ENCODE assay signal across 8 mouse cellular contexts in the genomic region with DNA sequence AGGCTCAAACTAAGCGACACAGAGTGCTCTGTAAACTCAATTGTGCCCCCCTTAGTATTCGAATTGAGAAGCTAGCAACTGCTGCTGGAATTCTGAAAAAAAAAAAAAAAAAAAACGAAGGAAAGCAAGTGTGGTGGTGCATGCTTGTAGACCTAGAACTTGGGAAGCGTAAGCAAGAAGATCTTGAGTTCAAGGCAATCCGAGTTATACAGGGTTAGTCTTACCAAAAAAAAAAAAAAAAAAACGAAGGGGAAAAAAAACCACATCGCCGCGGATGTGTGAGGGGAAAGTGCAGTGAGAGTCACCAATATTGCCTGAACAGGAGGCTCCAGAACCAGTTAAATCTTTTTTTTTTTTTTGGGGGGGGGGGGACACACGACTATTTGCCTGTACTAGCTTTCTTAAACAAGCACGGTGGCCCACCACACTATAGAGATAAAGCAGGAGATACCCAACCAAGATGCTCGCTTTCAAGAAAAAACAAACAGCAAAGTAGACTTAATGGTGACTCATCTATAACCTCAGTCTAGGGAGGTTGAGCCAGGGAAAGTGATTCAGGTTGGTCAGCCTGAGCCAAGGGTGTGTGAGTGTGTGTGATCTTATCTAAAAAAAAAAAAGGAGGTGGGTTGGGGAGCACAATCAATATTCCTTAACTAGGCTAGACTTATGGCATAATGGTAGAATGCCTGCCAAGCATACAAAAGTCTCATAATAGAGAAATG. TPM values are rescaled to one million over a fixed set of nuclear protein-coding genes. Genes with fewer than 3 reads are reported as not detected.
DNase-seq lines count a peak whose midpoint lies in the region; ATAC-seq and TF ChIP-seq lines count a peak whose summit lies in the region.

A gene (minus strand): TSS at position 32 of the 722 bp plus-strand sequence.

- in situ Hi-C loops in CH12.LX (cut with MboI; ENCODE audit: low pct_ligation_motif_present, low pct_unique_long_range_greater_than_20kb, low sequenced_read_pairs), result no loop called here

- no peak for TF ChIP-seq RAD21 in CH12.LX (IDR thresholded peaks at IDR 0.05; ENCODE audit: low read depth, low read length)

- peaks cover 17% of the 10 kb centered on the region for H3K79me2 ChIP-seq in CH12.LX (replicated peaks; ENCODE audit: control insufficient read depth, extremely low read depth, insufficient read depth, poor library complexity, severe bottlenecking)

- H3K4me2 ChIP-seq in heart, embryonic 11.5 days, result peak within 1 kb of the TSS; percentile 86
- H3K4me2 ChIP-seq in CH12.LX (ENCODE audit: insufficient read depth, low read depth, poor library complexity, severe bottlenecking), result peak within 1 kb of the TSS; percentile 92
- peak within 1 kb of the TSS; percentile 65 for H3K4me2 ChIP-seq in embryonic facial prominence, embryonic 11.5 days (ENCODE audit: low read depth, low read length)
- peak within 1 kb of the TSS; percentile 99 for H3K4me2 ChIP-seq in midbrain, postnatal 0 days (ENCODE audit: low read depth, low read length, poor library complexity, severe bottlenecking)

- H3K27ac ChIP-seq in heart, embryonic 11.5 days (ENCODE audit: low read depth, low read length), result peak within 1 kb of the TSS; percentile 93
- H3K27ac ChIP-seq in CH12.LX (ENCODE audit: insufficient read depth, low read depth), result peak within 1 kb of the TSS; percentile 70
- peak within 1 kb of the TSS; percentile 94 for H3K27ac ChIP-seq in embryonic facial prominence, embryonic 11.5 days (replicated peaks; ENCODE audit: low read depth, low read length)
- H3K27ac ChIP-seq in midbrain, postnatal 0 days (ENCODE audit: low read depth, low read length), result peak within 1 kb of the TSS; percentile 65

- H3K27me3 ChIP-seq in heart, embryonic 11.5 days (ENCODE audit: control insufficient read depth, insufficient read depth, low read length), result no peaks in the 10 kb centered on the region
- no peaks in the 10 kb centered on the region for H3K27me3 ChIP-seq in CH12.LX (replicated peaks)
- H3K27me3 ChIP-seq in embryonic facial prominence, embryonic 11.5 days (ENCODE audit: control insufficient read depth, insufficient read depth, low read length), result no peaks in the 10 kb centered on the region
- no peaks in the 10 kb centered on the region for H3K27me3 ChIP-seq in midbrain, postnatal 0 days (ENCODE audit: insufficient read depth, low read length)

- TF ChIP-seq CTCF in CH12.LX (conservative IDR thresholded peaks at IDR 0.05 in 1 of 2, IDR thresholded peaks at IDR 0.05 in 1 of 2; ENCODE audit: low read depth in 2 of 2, low read length in 2 of 2), result no peak
- no peak for TF ChIP-seq CTCF in midbrain, postnatal 0 days (IDR thresholded peaks at IDR 0.05)

- H3K4me3 ChIP-seq in heart, embryonic 11.5 days (ENCODE audit: low read depth, low read length), result peak within 1 kb of the TSS; percentile 81
- H3K4me3 ChIP-seq in CH12.LX (replicated peaks in 1 of 3; ENCODE audit: low read depth in 2 of 3, low read length in 2 of 3, poor library complexity in 1 of 3), result peak within 1 kb of the TSS; percentile 69 to 88 (median 80)
- H3K4me3 ChIP-seq in embryonic facial prominence, embryonic 11.5 days (ENCODE audit: low read depth, low read length), result peak within 1 kb of the TSS; percentile 70
- peak within 1 kb of the TSS; percentile 62 for H3K4me3 ChIP-seq in midbrain, postnatal 0 days (ENCODE audit: low read depth, low read length)

- no peak for TF ChIP-seq EP300 in CH12.LX (IDR thresholded peaks at IDR 0.05; ENCODE audit: low read length)

- dilution Hi-C loops in CH12.LX (cut with MboI; ENCODE audit: extremely low pct_ligation_motif_present, extremely low pct_unique_long_range_greater_than_20kb, low sequenced_read_pairs), result no loop called here

- H3K9ac ChIP-seq in heart, embryonic 11.5 days (ENCODE audit: low read depth, low read length), result peak within 1 kb of the TSS; percentile 88
- peak within 1 kb of the TSS; percentile 79 for H3K9ac ChIP-seq in CH12.LX (ENCODE audit: insufficient read depth, low read depth)
- peak within 1 kb of the TSS; percentile 85 for H3K9ac ChIP-seq in embryonic facial prominence, embryonic 11.5 days (replicated peaks; ENCODE audit: low read length)
- H3K9ac ChIP-seq in midbrain, postnatal 0 days (replicated peaks; ENCODE audit: low read length, poor library complexity, severe bottlenecking), result peak within 1 kb of the TSS; percentile 66

- peaks cover 6% of the 10 kb centered on the region; the same call in 1 of the 2 replicates for H3K4me1 ChIP-seq in heart, embryonic 11.5 days (ENCODE audit: control insufficient read depth, insufficient read depth, low read length)
- H3K4me1 ChIP-seq in CH12.LX (ENCODE audit: control insufficient read depth in 1 of 2, insufficient read depth in 2 of 2), result peaks cover 0 to 27% of the 10 kb centered on the region in 2 experiments; a peak in 1 of 4 replicates
- H3K4me1 ChIP-seq in embryonic facial prominence, embryonic 11.5 days (ENCODE audit: control insufficient read depth, insufficient read depth, low read length), result no peaks in the 10 kb centered on the region
- 0 out of 2 replicates have a peak, but pooled peaks cover 5% of the 10 kb centered on the region for H3K4me1 ChIP-seq in midbrain, postnatal 0 days (ENCODE audit: insufficient read depth, low read length)

- no peaks in the 10 kb centered on the region for H3K36me3 ChIP-seq in heart, embryonic 11.5 days (ENCODE audit: control insufficient read depth, insufficient read depth, low read length)
- peaks cover 9 to 48% of the 10 kb centered on the region in 2 experiments for H3K36me3 ChIP-seq in CH12.LX (replicated peaks in 1 of 2; ENCODE audit: control insufficient read depth in 1 of 2, insufficient read depth in 1 of 2, low read length in 1 of 2)
- no peaks in the 10 kb centered on the region; the same call in 1 of the 2 replicates for H3K36me3 ChIP-seq in embryonic facial prominence, embryonic 11.5 days (replicated peaks; ENCODE audit: control insufficient read depth, insufficient read depth, low read depth, low read length)
- H3K36me3 ChIP-seq in midbrain, postnatal 0 days (ENCODE audit: insufficient read depth, low read length), result peaks cover 6% of the 10 kb centered on the region; the same call in 1 of the 2 replicates

- WGBS in heart, embryonic 11.5 days (ENCODE audit: insufficient replicate concordance), result 4% methylated on average over 12 of the region's 12 CpGs
- WGBS in embryonic facial prominence, embryonic 11.5 days, result 12% methylated on average over 12 of the region's 12 CpGs
- 7% methylated on average over 12 of the region's 12 CpGs for WGBS in midbrain, postnatal 0 days

- no peak for TF ChIP-seq POLR2A in CH12.LX (IDR thresholded peaks at IDR 0.05; ENCODE audit: low read depth, low read length)

- ATAC-seq in heart, embryonic 11.5 days (replicated peaks; ENCODE audit: insufficient number of reproducible peaks, low FRiP score, low TSS enrichment), result no peak
- no peak for ATAC-seq in embryonic facial prominence, embryonic 11.5 days (replicated peaks; ENCODE audit: insufficient number of reproducible peaks, low FRiP score, low TSS enrichment, low read depth)
- peak; percentile 20; the same call in 1 of the 2 replicates for ATAC-seq in midbrain, postnatal 0 days (ENCODE audit: low FRiP score)

- no peaks in the 10 kb centered on the region for H3K9me3 ChIP-seq in heart, embryonic 11.5 days (replicated peaks; ENCODE audit: control insufficient read depth, low read length)
- no peaks in the 10 kb centered on the region for H3K9me3 ChIP-seq in CH12.LX (replicated peaks; ENCODE audit: low read length)
- H3K9me3 ChIP-seq in embryonic facial prominence, embryonic 11.5 days (replicated peaks; ENCODE audit: control insufficient read depth, low read length), result no peaks in the 10 kb centered on the region
- H3K9me3 ChIP-seq in midbrain, postnatal 0 days (ENCODE audit: low read length), result no peaks in the 10 kb centered on the region

- DNase-seq in heart, adult 8-10 months (ENCODE audit: low spot score), result no peak
- peak; percentile 45 for DNase-seq in CH12.LX (ENCODE audit: extremely low read depth)
- no peak for DNase-seq in embryonic facial prominence, embryonic 11.5 days (ENCODE audit: low spot score)
- peak; percentile 52 for DNase-seq in induced T-regulatory cell, adult 2 months (ENCODE audit: low read depth)
- no peak for DNase-seq in midbrain, postnatal 0 days (ENCODE audit: low spot score)
- no peak for DNase-seq in spleen, adult 12 weeks (ENCODE audit: low spot score)
- DNase-seq in spleen, postnatal 4 days (ENCODE audit: low spot score in 2 of 2), result no peak

TF ChIP-seq in CH12.LX, 34 proteins besides CTCF, POLR2A, EP300 and RAD21:
- TF ChIP-seq NRF1 (IDR thresholded peaks at IDR 0.05; ENCODE audit: low read depth, low read length) (no peak), KAT2A (IDR thresholded peaks at IDR 0.05; ENCODE audit: insufficient replicate concordance, low read length) (no peak), MYC (IDR thresholded peaks at IDR 0.05; ENCODE audit: low read depth, low read length) (no peak), CHD2 (IDR thresholded peaks at IDR 0.05; ENCODE audit: low read length) (no peak), UBTF (IDR thresholded peaks at IDR 0.05; ENCODE audit: low read depth, low read length) (0 out of 2 replicates have a peak, but pooled peaks have one; percentile 40), ZNF384 (IDR thresholded peaks at IDR 0.05; ENCODE audit: low read depth, low read length) (peak; percentile 87), POLR2AphosphoS2 (IDR thresholded peaks at IDR 0.05; ENCODE audit: low read depth, low read length) (no peak), HCFC1 (IDR thresholded peaks at IDR 0.05; ENCODE audit: low read depth, low read length) (no peak)

RNA-seq across cellular contexts. Expression of the gene that starts here (rescaled TPM):
- 26.2 and 30.6 TPM in 2 replicates for polyA plus RNA-seq in heart, embryonic 11.5 days (2014; fragmentation: Nextera tagmentation; extraction: Ambion mirVana)
- under 1 TPM; 0.19 to 0.86 (median 0.35) TPM for total RNA-seq in heart, adult 8-10 months (2022)
- total RNA-seq in CH12.LX (2012; rRNA removed), result 25.6 and 27.1 TPM in 2 replicates
- total RNA-seq in CH12.LX (2014; rRNA removed), result 75.3 and 92.5 TPM in 2 replicates
- polyA plus RNA-seq in CH12.LX (2012; ENCODE audit: insufficient read length, low read depth), result 88.1 and 93.2 TPM in 2 replicates
- polyA plus RNA-seq in embryonic facial prominence, embryonic 11.5 days (2014; fragmentation: Nextera tagmentation; extraction: Ambion mirVana), result 65.9 and 68.6 TPM in 2 replicates
- total RNA-seq in midbrain, postnatal 0 days (2014; rRNA removed), result 3.4 and 3.7 TPM in 2 replicates
- 1.9 and 2.9 TPM in 2 replicates for polyA plus RNA-seq in midbrain, postnatal 0 days (2015; fragmentation: Nextera tagmentation; extraction: Ambion mirVana)

Comparison
In these comparisons a context has a peak if more than half of its experiments do, and no peak if none do; other contexts are left out.
1. DNase-seq: peak in CH12.LX (single experiment) and induced T-regulatory cell, adult 2 months (single experiment); none in heart, adult 8-10 months (single experiment), embryonic facial prominence, embryonic 11.5 days (single experiment), midbrain, postnatal 0 days (single experiment), spleen, adult 12 weeks (single experiment) and spleen, postnatal 4 days (0 of 2).
2. Peak in every context shown above with its lines, with median percentiles within 50 percentile points of each other: H3K27ac ChIP-seq, H3K4me2 ChIP-seq, H3K4me3 ChIP-seq and H3K9ac ChIP-seq.